Mouse (Mus musculus) cerebellum, adult 2 months (tissue): Measurements from ENCODE around the gene D17Wsu92e.

Experiments used
- CTCF ChIP-seq: fragments of 200-500 bp; IDR thresholded peaks from 2 replicates; pipeline ENCODE4 v1.5.1; 2011; ENCODE audit warnings: low read depth, mild to moderate bottlenecking, control low read depth, low read length, moderate library complexity, borderline replicate concordance; ENCODE audit not compliant: insufficient read depth
- POLR2A ChIP-seq: fragments of 200-500 bp; IDR thresholded peaks from 2 replicates; pipeline ENCODE4 v1.6.1; 2011; ENCODE audit warnings: low read length, control low read depth, borderline replicate concordance; ENCODE audit not compliant: insufficient read depth

DNA sequence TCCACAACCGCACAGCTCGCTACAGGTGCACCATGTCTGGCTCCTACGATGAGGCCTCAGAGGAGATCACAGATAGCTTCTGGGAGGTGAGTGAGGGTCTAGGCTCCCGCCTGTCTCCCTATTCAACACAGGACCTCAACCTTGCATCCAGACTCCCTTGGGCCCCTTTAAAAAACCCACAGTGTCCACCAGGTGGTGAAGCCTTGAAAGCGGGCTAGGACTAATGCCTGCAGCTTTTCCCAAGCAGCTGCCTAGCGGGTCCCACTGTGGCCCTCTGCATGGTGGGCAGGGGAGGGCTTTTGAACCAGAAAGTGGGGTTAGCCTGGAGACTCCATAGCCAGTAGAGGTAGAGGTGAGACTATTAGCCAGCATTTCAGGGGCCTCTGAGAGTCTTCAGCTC lies 118.6 kb downstream of the D17Wsu92e start:
- TF ChIP-seq CTCF (0 out of 2 replicates have a peak, but pooled peaks have one; percentile 3), POLR2A (no peak)
